Mouse (Mus musculus) heart, embryonic 13.5 days (tissue): ENCODE measurements around the gene Qtrt2. TPM values are rescaled to one million over a fixed set of nuclear protein-coding genes. Genes with fewer than 3 reads are reported as not detected.
A peak's percentile ranks its signal among the peaks of the same experiment; 100 is the strongest.

Experiments used
- ATAC-seq: fragments of 200-750 bp; cut with Nextera tagmentation; 2 replicates; pipeline ENCODE4 v1.8.0; 2017; ENCODE audit warnings: moderate TSS enrichment; ENCODE audit not compliant: insufficient number of reproducible peaks, low FRiP score, low TSS enrichment; ENCODE audit errors: extremely low read depth
- H3K27ac ChIP-seq: fragments of 300-500 bp; sonication (generic); replicated peaks from 2 replicates; pipeline ENCODE4 v1.5.1; 2015; ENCODE audit warnings: moderate library complexity, mild to moderate bottlenecking, inconsistent platforms
- H3K27me3 ChIP-seq: fragments of 300-500 bp; sonication (generic); replicated peaks from 2 replicates; pipeline ENCODE4 v1.6.1; 2015; ENCODE audit warnings: mild to moderate bottlenecking, inconsistent platforms
- H3K36me3 ChIP-seq: fragments of 300-500 bp; sonication (generic); 2 replicates; pipeline ENCODE4 v1.6.1; 2015; ENCODE audit warnings: mild to moderate bottlenecking, inconsistent platforms
- H3K4me1 ChIP-seq: fragments of 300-500 bp; sonication (generic); 2 replicates; pipeline ENCODE4 v1.6.1; 2015; ENCODE audit warnings: inconsistent platforms
- H3K4me2 ChIP-seq: fragments of 300-500 bp; sonication (generic); 2 replicates; pipeline ENCODE4 v1.6.1; 2015; ENCODE audit warnings: inconsistent platforms, mild to moderate bottlenecking, moderate library complexity
- H3K4me3 ChIP-seq: fragments of 300-500 bp; sonication (generic); 2 replicates; pipeline ENCODE4 v1.5.1; 2015; ENCODE audit warnings: moderate library complexity, mild to moderate bottlenecking, inconsistent platforms
- H3K9ac ChIP-seq: fragments of 300-500 bp; sonication (generic); 2 replicates; pipeline ENCODE4 v1.6.1; 2015; ENCODE audit warnings: inconsistent platforms, mild to moderate bottlenecking, moderate library complexity
- H3K9me3 ChIP-seq: fragments of 300-500 bp; sonication (generic); 2 replicates; pipeline ENCODE4 v1.6.1; 2016; ENCODE audit warnings: inconsistent platforms
- WGBS: fragments of 180-500 bp; shearing (Covaris S2); methylation state at CpG from one replicate; pipeline ENCODE4 v1.1.7; 2015; ENCODE audit warnings: mixed read lengths; 5-methylcytosine and 5-hydroxymethylcytosine counted together
- polyA plus RNA-seq: library from polyadenylated mRNA; unstranded; fragments of >200 nt; fragmentation: Nextera tagmentation; extraction: Ambion mirVana; gene quantifications from 2 replicates; pipeline ENCODE4 v1.2.1, GENCODE M21; 2015

The Qtrt2 gene
- polyA plus RNA-seq, 1 experiment from 2014 or later: 13.7 TPM

DNA sequence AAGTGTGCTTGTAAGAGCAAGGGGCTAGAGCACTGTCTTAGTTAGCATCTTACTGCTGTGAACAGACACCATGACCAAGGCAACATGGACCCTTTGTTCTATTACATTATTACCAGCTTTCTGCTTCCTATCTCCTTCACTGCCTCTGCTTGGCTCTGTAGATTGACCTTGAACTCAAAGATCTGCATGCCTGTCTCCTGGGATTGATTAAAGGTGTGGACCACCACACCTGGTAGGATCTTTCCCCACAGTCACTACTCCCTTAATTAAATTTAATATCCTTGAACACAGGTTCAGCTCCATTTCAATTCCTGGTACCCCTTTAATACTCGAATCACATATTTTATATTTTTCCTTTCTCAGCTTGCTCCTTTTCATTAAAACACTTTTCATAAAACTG, 763 bp downstream of the Qtrt2 start:
- no peak for ATAC-seq
- Histone ChIP-seq H3K4me2 (no peak overlapping the region), H3K27me3 (no peaks in the 10 kb centered on the region), H3K9ac (no peak overlapping the region), H3K4me3 (no peak overlapping the region), H3K27ac (no peak overlapping the region), H3K9me3 (no peaks in the 10 kb centered on the region), H3K4me1 (0 out of 2 replicates have a peak, but pooled peaks cover 3% of the 10 kb centered on the region), H3K36me3 (no peaks in the 10 kb centered on the region)
- 84% methylated on average over 1 of the region's 1 CpGs for WGBS

GRCm38 (mm10) chr16:43925001-43925558, 1.5 kb downstream of the Qtrt2 start:
- no peaks in the 10 kb centered on the region for H3K27me3 ChIP-seq

GRCm38 (mm10) chr16:43922630-43923029, 4.0 kb downstream of the Qtrt2 start:
- H3K4me3 ChIP-seq: no peak overlapping the region
- H3K27ac ChIP-seq: no peak overlapping the region
- no peaks in the 10 kb centered on the region for H3K36me3 ChIP-seq
- H3K9me3 ChIP-seq: no peaks in the 10 kb centered on the region
- 0 out of 2 replicates have a peak, but pooled peaks cover 3% of the 10 kb centered on the region for H3K4me1 ChIP-seq
- no peak overlapping the region for H3K9ac ChIP-seq
- no peaks in the 10 kb centered on the region for H3K27me3 ChIP-seq
- ATAC-seq: no peak
- 42% methylated on average over 3 of the region's 3 CpGs for WGBS
- no peak overlapping the region for H3K4me2 ChIP-seq

More at GRCm38 (mm10) chr16:43925001-43925558, 1.5 kb downstream of the Qtrt2 start:
- Histone ChIP-seq H3K4me2 (no peak overlapping the region), H3K36me3 (no peaks in the 10 kb centered on the region), H3K9me3 (no peaks in the 10 kb centered on the region), H3K27ac (no peak overlapping the region), H3K9ac (no peak overlapping the region), H3K4me3 (no peak overlapping the region), H3K4me1 (0 out of 2 replicates have a peak, but pooled peaks cover 3% of the 10 kb centered on the region)
- no peak for ATAC-seq
- 31% methylated on average over 6 of the region's 6 CpGs for WGBS

GRCm38 (mm10) chr16:43922024-43922423, 4.6 kb downstream of the Qtrt2 start:
- Histone ChIP-seq H3K27me3 (no peaks in the 10 kb centered on the region), H3K27ac (no peak overlapping the region), H3K9ac (no peak overlapping the region), H3K9me3 (no peaks in the 10 kb centered on the region), H3K4me1 (0 out of 2 replicates have a peak, but pooled peaks cover 3% of the 10 kb centered on the region), H3K4me2 (no peak overlapping the region), H3K4me3 (no peak overlapping the region), H3K36me3 (no peaks in the 10 kb centered on the region)
- 52% methylated on average over 2 of the region's 2 CpGs for WGBS
- ATAC-seq: no peak

DNA sequence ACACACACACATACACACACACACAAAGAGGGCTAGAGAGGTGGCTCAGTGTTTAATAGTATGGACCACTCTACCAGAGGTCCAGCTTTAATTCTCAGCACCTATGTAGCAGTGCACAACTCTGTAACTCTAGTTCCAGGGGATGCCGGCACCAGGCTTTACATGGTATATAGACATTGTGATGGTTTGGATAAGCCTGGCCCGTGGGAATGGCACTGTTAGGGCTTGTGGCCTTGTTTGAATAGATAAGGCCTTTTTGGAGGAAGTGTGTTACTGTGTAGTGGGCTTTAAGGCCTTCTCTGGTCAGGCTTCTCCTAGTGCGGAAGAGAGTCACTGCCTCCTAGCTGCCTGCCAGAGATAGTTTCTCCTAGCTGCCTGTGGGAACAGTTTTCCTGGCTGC, 7.7 kb downstream of the Qtrt2 start:
- Histone ChIP-seq H3K27me3 (no peaks in the 10 kb centered on the region), H3K4me2 (no peak overlapping the region), H3K4me3 (no peak overlapping the region), H3K27ac (no peak overlapping the region), H3K4me1 (no peaks in the 10 kb centered on the region), H3K36me3 (0 out of 2 replicates have a peak, but pooled peaks cover 4% of the 10 kb centered on the region), H3K9ac (no peak overlapping the region), H3K9me3 (no peaks in the 10 kb centered on the region)
- no peak for ATAC-seq
- 68% methylated on average over 3 of the region's 3 CpGs for WGBS

- 85% methylated on average over 2 of the region's 2 CpGs for WGBS
- no peaks in the 10 kb centered on the region for H3K9me3 ChIP-seq
These were observed 17.7 kb downstream of the Qtrt2 start for GRCm38 (mm10) chr16:43908881-43909280.

GRCm38 (mm10) chr16:43900571-43900970, 26.0 kb downstream of the Qtrt2 start:
- Histone ChIP-seq H3K36me3 (peaks cover 3% of the 10 kb centered on the region; the same call in 1 of the 2 replicates), H3K4me1 (no peaks in the 10 kb centered on the region), H3K9ac (no peak overlapping the region), H3K27me3 (no peaks in the 10 kb centered on the region), H3K27ac (no peak overlapping the region), H3K4me2 (no peak overlapping the region), H3K4me3 (no peak overlapping the region), H3K9me3 (no peaks in the 10 kb centered on the region)
- ATAC-seq: no peak

More at GRCm38 (mm10) chr16:43908881-43909280, 17.7 kb downstream of the Qtrt2 start:
- no peak overlapping the region for H3K4me3 ChIP-seq
- no peak overlapping the region for H3K9ac ChIP-seq
- no peaks in the 10 kb centered on the region for H3K4me1 ChIP-seq
- no peak overlapping the region for H3K27ac ChIP-seq
- ATAC-seq: no peak
- peaks cover 30% of the 10 kb centered on the region for H3K36me3 ChIP-seq
- H3K4me2 ChIP-seq: no peak overlapping the region
- no peaks in the 10 kb centered on the region for H3K27me3 ChIP-seq

- Histone ChIP-seq H3K27ac (no peak overlapping the region), H3K36me3 (peaks cover 3% of the 10 kb centered on the region; the same call in 1 of the 2 replicates), H3K4me3 (no peak overlapping the region), H3K4me2 (no peak overlapping the region), H3K27me3 (no peaks in the 10 kb centered on the region), H3K9ac (no peak overlapping the region), H3K9me3 (no peaks in the 10 kb centered on the region), H3K4me1 (no peaks in the 10 kb centered on the region)
- WGBS: 45% methylated on average over 4 of the region's 4 CpGs
- ATAC-seq: no peak
These were observed 26.5 kb downstream of the Qtrt2 start for GRCm38 (mm10) chr16:43900138-43900537.

DNA sequence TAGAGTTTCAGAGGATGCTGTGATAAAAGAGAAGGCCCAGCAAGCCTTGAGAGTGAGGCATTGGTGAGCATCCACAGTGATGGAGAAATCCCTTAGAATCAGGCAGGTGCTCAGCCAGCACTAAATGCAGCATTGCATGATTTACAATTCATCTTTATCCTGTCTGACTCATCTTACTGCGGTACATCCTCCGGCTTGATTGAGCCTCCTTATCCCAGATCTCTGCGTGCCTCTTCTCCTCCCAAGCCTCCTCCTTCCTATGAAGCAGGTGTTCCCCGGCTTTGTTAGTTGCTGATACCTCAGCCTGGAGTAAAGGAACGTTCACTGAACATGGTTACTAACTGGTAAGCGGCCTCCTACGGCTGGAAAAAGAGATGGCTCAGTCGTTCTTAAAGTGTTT, 32.1 kb downstream of the Qtrt2 start:
- no peaks in the 10 kb centered on the region for H3K36me3 ChIP-seq
- no peak overlapping the region for H3K4me3 ChIP-seq
- ATAC-seq: no peak
- WGBS: 79% methylated on average over 8 of the region's 8 CpGs
- H3K9ac ChIP-seq: no peak overlapping the region
- no peak overlapping the region for H3K27ac ChIP-seq
- no peaks in the 10 kb centered on the region for H3K27me3 ChIP-seq
- H3K4me1 ChIP-seq: peaks cover 7% of the 10 kb centered on the region
- H3K4me2 ChIP-seq: no peak overlapping the region
- no peaks in the 10 kb centered on the region for H3K9me3 ChIP-seq

- Histone ChIP-seq H3K9ac (peak overlapping the region; percentile 88), H3K36me3 (peaks cover 3% of the 10 kb centered on the region), H3K27ac (peak overlapping the region; percentile 85), H3K9me3 (no peaks in the 10 kb centered on the region), H3K27me3 (no peaks in the 10 kb centered on the region), H3K4me1 (peaks cover 18% of the 10 kb centered on the region), H3K4me3 (peak overlapping the region; percentile 79), H3K4me2 (peak overlapping the region; percentile 86)
- no peak for ATAC-seq
- WGBS: 64% methylated on average over 4 of the region's 4 CpGs
These were observed 35.8 kb downstream of the Qtrt2 start for GRCm38 (mm10) chr16:43890747-43891336.

DNA sequence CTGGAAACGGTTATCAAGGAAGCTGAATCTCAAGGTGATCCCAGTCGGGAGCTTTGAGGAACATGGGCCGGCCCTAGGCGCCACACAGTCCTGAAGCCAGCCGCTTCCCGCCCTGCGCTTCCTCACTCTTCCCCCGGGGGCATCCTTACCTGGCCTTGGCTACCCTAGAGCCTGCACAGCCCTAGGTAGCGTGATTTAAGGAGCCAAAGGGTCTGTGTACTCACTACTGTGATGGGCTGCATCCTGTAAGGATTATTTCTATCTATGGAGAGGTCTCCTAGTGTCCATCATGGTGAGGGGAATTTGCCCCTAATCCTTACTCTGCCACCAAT, 36.6 kb downstream of the Qtrt2 start:
- Histone ChIP-seq H3K27me3 (no peaks in the 10 kb centered on the region), H3K36me3 (peaks cover 4% of the 10 kb centered on the region), H3K9ac (peak overlapping the region; percentile 88), H3K9me3 (no peaks in the 10 kb centered on the region), H3K27ac (peak overlapping the region; percentile 85), H3K4me3 (peak overlapping the region; percentile 79), H3K4me2 (peak overlapping the region; percentile 86), H3K4me1 (peaks cover 18% of the 10 kb centered on the region)
- 0% methylated on average over 9 of the region's 9 CpGs for WGBS
- ATAC-seq: peak; percentile 79
